Mouse (Mus musculus): ENCODE measurements around the gene Vav3.

Vav3 gene

GRCm38 (mm10) chr3:109497074-109497473, 156.6 kb downstream of the Vav3 start:
- in situ Hi-C loops (cut with MboI, MseI) = no loop called here

DNA sequence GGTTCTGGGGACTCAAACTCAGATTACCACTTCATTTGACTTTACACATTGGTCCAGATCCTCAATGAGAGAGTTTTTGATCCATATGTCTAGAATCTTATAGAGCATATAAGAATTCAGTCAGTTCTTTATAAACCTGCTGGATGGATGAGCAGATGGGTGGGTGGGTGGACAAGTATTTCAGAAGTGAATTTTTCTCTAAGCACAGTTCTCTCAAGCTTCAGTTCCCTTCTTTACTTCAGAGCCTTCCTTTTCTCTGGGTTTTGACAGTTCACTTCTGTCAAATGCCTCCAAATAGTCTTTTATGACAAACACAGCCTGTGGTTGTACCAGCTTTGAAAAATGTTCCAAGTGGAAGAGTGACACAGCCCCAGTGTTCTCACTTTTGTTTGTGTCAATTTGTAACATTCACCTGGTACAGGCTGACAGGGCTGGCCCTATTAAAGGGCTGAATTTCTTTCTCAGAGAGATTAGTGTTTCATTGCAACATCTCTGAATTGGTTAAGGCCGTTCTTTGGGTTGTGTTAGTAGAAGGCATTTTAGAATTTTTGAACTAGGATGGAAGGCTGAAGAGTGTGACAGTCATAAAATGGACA, 159.5 kb downstream of the Vav3 start:
- in situ Hi-C loops (cut with MboI, MseI) = no loop called here

- in situ Hi-C loops (cut with MboI, MseI) = no loop called here
These were observed 169.3 kb downstream of the Vav3 start for GRCm38 (mm10) chr3:109509784-109510183.

DNA sequence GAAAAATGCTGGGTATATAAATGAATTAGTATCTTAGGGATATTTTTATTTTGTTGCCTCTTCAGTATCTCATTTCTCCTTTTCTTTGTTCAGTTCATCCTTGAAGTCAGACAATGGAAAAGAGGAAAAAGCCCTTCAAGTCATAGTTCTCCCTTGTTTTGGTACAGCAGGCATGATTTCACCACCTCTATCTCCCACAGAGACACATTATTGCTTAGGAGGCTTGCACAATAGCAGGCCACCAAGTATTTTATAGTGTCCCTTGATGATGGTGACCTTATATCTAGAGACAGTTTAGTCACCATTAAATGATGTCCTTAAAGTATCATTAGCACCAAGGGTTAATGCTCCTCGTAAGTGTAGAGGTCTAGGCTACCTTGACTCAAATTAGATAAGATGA, 171.4 kb downstream of the Vav3 start:
- in situ Hi-C loops (cut with MboI, MseI) = no loop called here

GRCm38 (mm10) chr3:109515479-109515878, 175.0 kb downstream of the Vav3 start:
- in situ Hi-C loops (cut with MboI, MseI) = no loop called here

- in situ Hi-C loops (cut with MboI, MseI) = no loop called here
These were observed 175.9 kb downstream of the Vav3 start for GRCm38 (mm10) chr3:109516372-109516771.

GRCm38 (mm10) chr3:109522115-109522514, 181.7 kb downstream of the Vav3 start:
- in situ Hi-C loops (cut with MboI, MseI) = no loop called here

DNA sequence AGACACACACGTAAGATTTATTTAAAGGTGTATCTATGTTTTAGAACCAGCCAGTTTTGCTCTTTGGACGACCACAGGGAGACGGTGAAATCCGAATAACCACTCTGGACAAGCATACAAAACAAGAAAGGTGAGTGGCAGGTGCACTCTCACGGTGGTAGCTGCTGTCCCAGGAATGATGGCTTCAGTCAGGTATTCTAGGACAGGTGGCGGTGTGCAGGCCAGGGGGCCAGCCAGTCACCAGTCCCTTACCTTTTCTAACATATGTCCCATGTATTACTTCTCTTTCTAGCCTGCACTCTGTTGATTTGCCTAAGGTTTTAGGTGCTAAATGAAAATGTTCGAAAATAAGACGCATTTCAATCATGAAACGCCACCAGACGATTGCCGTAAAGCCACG, 185.4 kb downstream of the Vav3 start:
- in situ Hi-C loops (cut with MboI, MseI) = no loop called here

- in situ Hi-C loops (cut with MboI, MseI) = no loop called here
These were observed 185.8 kb downstream of the Vav3 start for GRCm38 (mm10) chr3:109526246-109526645.

DNA sequence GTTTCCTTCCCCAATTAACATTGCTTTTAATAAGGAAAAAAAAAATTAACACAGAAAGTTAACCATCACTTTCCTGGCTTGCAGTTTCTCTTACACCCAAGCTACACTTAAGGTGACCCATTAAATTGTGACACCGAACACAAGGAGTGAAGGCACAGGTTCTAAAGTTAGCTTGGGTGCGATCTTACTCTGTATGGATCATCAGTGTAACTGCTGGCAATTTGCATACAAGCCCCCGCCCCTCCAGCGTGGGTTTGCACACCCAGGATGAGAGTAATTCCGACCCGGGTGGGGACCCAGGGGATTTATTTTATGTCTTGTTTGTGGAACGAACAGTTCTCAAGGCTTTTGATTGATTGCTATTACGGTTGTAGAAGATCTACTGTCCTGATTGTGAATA, 186.2 kb downstream of the Vav3 start:
- in situ Hi-C loops (cut with MboI, MseI) = no loop called here

DNA sequence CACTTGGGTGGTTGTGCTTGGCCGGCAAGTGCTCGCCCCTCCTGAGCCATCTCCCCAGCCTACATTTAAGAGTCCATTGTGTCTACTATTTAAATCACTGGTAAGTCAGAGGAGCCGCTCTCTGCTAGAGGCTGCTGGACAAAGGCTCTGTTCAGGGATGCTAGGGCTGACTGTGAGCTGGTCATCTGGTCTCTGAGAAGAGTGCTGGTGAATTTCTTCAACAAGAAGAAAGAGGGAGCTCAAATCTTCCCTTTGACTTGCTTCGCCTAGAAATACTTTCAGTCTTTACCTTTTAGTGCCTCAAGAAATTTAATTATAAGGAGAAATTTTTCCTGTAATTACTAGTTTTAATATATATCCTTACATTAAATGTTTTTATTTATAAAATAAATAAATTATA, 188.2 kb downstream of the Vav3 start:
- in situ Hi-C loops (cut with MboI, MseI) = no loop called here

GRCm38 (mm10) chr3:109537686-109538085, 197.2 kb downstream of the Vav3 start:
- in situ Hi-C loops (cut with MboI, MseI) = no loop called here

DNA sequence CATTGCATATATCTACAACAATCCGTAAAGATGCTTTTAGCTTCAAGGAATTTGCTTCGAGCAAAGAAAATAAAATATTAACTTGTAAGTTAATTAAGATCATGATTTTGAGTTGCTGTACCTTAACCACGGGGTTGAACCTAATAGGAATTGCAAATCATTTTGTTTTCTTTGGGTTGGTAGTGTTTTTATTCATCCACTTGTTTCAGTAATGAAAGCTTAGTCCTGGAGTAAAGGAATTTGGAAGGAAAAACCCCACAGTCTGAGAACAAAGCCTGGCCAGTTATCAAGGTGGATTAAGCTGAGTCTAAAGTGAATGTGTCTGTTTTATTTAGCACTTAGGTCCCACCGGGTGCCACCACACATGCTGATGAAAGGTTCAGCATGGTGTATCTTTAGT, 199.6 kb downstream of the Vav3 start:
- in situ Hi-C loops (cut with MboI, MseI) = no loop called here

DNA sequence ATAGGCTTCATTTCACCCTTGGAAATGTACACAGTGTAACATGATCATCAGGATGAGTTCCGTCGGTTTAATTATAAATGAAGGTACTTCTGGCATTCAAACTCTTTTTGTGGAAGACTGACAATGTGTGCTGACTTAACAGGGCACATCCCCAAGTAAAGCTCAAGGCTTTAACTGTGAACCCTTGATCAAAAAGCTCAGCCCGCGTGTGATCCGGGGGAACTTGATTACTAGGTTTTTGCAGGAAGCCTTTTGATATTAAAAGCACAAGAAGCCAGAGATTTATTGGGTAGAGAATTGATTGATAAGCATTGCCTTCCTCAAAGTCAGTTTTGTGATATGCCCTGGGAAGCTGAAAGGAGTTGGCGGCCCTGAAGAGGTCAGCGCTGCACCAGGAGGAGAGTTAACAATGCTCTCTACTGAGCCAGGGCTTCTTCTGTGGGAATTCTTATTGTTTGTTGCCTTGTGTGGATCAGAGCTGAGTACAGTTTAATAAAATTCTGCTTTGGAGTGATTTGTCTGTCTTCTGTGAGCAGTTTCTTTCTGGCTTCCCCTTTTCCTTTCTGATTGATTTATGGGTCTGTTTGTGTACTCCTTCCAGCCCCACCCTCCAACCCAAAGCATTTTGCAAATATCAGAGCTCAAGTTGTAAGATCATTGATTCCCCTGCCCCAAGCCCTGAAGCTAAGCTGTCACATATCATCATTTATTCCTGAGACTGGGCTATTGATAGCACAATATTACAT, 204.2 kb downstream of the Vav3 start:
- in situ Hi-C loops (cut with MboI, MseI) = no loop called here

DNA sequence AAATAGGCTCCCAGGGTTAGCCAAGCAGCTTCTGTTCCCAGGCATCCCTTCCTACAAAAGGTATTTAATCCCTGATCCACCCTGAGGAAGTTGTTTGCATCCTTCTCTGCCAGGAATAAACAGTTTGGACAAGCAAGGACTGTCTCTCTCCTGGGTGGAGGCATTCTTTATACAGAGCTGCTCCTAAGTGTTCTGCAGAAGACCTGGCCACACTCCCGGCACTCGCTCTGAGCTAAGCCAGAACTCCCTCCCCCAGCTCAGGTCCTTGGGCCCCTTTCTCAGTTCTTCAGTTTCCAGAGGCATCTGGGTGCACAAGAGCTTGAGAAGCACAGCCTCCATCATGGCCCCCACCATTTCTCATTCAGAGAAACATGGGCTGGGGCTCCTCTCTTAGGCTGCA, 216.9 kb downstream of the Vav3 start:
- in situ Hi-C loops (cut with MboI, MseI) = no loop called here

DNA sequence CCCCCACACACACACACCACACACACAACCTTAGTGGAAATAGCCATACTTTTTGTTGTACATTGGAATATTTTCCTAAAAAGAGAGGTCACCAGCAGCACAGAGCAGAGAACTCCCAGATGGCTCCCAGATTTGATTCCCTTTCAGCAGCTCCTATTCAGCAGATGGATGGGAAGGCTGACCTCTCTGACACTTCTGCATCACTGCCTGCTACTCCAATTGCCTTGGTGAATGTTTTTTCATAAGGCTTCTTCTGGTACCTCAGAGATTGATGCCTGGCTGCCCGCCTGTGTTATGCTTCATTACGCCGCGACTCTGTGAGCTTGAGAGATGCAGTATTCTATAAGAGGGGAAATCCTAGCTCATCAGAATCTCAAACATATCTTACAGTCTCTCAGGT, 220.8 kb downstream of the Vav3 start:
- in situ Hi-C loops (cut with MboI, MseI) = loop anchor here in 1 of 2 experiments (10.0 kb wide), 1 partner anchor 246 kb away; no protein-coding TSS in a partner anchor

DNA sequence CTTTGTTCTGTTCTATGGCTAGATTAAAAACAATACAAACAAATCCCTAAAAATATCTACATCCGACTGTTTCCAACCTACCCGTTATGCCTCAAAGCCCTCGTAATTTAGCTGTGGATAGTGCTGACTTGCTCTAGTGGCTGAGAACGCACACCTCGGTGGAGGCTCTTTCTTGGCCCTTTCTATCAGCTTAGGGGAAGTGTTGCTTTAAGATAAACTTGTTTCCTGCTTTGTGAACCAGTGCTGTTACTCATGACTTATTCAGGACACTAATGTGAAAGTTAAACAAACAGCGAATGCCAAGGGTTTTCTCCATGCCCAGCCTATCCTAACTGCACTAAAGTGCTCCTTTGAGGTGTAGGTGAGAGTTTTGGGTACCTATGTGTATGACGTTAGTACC, 221.3 kb downstream of the Vav3 start:
- in situ Hi-C loops (cut with MboI, MseI) = loop anchor here in 1 of 2 experiments (10.0 kb wide), 1 partner anchor 247 kb away; no protein-coding TSS in a partner anchor

DNA sequence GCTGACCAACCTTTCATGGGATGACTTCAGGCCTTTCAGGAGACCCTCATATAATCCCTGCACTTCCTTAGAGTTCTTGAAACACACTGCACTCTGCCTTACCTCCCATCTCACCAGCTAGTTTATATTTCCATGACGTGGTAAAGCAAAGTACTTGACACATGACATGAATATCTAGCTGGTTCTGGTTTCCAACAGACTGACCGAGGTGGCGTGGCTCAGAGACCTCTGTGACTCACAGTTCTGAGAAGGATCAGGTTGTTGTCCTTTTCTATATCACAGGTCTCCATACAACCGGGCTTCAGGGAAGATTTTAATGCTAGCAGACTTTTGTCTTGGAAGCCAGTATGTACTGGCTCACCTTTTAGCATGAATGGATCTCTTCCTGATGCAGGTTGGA, 221.8 kb downstream of the Vav3 start:
- in situ Hi-C loops (cut with MboI, MseI) = loop anchor here in 1 of 2 experiments (10.0 kb wide), 1 partner anchor 247 kb away; no protein-coding TSS in a partner anchor

DNA sequence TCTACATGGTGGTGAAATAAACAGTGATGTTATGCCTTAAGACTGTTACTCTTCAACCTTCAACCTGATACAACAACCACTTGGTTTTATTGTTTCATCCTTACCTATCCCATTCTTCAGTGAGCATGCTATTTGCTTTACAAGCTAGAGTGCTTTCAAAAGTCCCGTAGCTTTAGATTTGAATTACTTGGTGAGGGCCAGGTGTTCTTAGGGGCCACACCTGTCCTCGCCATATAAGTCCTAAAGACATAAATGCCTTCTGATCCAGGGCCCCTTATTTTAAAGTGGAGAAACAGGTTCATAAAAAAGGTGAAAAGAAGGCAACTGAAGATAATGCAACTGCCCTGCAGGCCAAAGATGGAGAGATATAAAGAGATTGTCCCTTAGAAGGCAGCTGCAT, 224.0 kb downstream of the Vav3 start:
- in situ Hi-C loops (cut with MboI, MseI) = loop anchor here in 1 of 2 experiments (10.0 kb wide), 1 partner anchor 250 kb away; no protein-coding TSS in a partner anchor

DNA sequence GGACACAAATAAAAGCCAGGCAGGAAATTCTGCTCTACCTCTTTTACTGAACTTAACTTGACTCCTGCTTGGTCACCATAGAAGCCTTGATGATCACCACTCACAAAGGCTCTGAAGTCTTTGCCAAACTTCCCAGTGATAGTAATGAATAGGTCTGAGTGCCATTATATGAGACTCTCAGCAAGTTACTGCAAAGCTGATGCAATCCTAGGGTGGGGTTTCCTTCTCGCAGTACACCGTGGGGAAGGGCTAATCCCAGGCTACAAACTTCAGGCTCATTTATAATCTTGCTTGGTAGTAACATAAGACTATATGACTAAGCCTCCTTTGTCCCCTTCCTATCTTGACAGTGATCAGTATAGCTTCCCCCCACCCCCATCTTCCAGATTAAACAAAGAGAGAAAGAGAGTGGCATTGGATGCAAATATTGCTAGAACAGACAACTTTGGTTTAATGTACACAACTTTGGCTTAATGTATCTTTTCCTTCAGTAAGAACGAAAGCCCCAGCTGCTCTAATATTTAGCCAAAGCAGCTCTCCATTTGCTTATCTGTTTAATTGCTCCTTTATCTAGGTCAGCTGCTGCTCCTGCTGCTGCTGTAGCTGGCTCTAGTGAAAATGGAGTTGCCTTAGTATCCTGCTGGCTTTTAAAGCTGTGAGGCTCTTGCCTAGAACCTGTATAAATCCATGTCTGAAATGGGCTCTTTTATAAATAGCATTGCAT, 228.3 kb downstream of the Vav3 start:
- in situ Hi-C loops (cut with MboI, MseI) = loop anchor here in 1 of 2 experiments (10.0 kb wide), 1 partner anchor 254 kb away; no protein-coding TSS in a partner anchor

- in situ Hi-C loops (cut with MboI, MseI) = no loop called here
These were observed 231.0 kb downstream of the Vav3 start for GRCm38 (mm10) chr3:109571483-109571882.

GRCm38 (mm10) chr3:109572871-109573270, 232.4 kb downstream of the Vav3 start:
- in situ Hi-C loops (cut with MboI, MseI) = no loop called here

Measured in T-helper 17 cell (primary cell).